Mouse (Mus musculus): ENCODE results near the gene Tnfaip2. TPM values are rescaled to one million over a fixed set of nuclear protein-coding genes. Genes with fewer than 3 reads are reported as not detected.

Tnfaip2 gene
- polyA plus RNA-seq, 1 experiment from 2014 or later = 1.6 TPM

DNA sequence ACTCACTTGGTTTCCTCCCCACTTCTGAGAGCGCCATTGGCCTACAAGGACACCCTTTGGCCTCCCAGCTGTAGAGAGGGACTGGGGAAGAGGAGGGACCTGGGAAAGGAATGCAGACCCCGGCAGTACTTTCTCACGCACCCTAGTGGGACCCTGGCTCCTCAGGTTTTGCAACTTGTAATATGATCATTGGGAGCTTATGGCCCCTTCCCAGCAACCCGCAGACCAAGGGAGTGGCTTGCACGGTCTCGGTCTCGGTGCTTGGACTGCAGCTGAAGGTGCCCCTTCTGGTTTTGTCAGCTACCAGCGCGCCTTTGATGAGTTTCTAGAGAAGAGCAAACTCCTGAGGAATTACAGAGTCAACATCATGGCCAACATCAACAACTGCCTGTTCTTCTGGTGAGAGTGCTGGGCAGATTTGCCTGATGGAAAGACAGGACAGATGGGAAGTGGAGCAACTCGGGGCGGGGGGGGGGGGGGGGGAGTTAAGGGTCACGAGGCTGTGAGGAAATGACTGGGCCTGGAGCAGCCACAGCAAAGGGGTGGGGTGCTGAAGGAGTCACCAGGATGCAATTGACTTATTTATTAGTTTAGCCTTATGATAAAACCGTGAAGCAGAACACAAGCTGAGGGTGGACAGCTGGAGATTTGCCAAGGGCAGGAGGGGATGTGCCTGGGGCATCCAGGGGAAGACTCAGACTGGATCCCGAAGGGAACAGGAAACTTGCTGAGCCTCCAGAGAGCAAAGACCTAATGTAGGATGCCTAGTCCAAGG is 6.8 kb downstream of the Tnfaip2 start:
- Histone ChIP-seq H3K4me1 (replicated peaks) (peaks cover 31% of the 10 kb centered on the region), H3K36me3 (no peaks in the 10 kb centered on the region), H3K27ac (no peak overlapping the region), H3K27me3 (peaks cover 97% of the 10 kb centered on the region), H3K9me3 (no peaks in the 10 kb centered on the region), H3K9ac (no peak overlapping the region), H3K4me2 (no peak overlapping the region), H3K4me3 (no peak overlapping the region)
- WGBS = 16% methylated on average over 13 of the region's 14 CpGs
- ATAC-seq (ENCODE audit: low FRiP score) = no peak

GRCm38 (mm10) chr12:111450359-111450758 is 8.1 kb downstream of the Tnfaip2 start:
- WGBS = 34% methylated on average over 6 of the region's 6 CpGs
- H3K27me3 ChIP-seq = peaks cover 96% of the 10 kb centered on the region
- no peak overlapping the region for H3K27ac ChIP-seq
- no peaks in the 10 kb centered on the region for H3K36me3 ChIP-seq
- H3K4me3 ChIP-seq = no peak overlapping the region
- no peak overlapping the region for H3K9ac ChIP-seq
- no peaks in the 10 kb centered on the region for H3K9me3 ChIP-seq
- ATAC-seq (ENCODE audit: low FRiP score) = no peak
- peaks cover 29% of the 10 kb centered on the region for H3K4me1 ChIP-seq (replicated peaks)
- no peak overlapping the region for H3K4me2 ChIP-seq

DNA sequence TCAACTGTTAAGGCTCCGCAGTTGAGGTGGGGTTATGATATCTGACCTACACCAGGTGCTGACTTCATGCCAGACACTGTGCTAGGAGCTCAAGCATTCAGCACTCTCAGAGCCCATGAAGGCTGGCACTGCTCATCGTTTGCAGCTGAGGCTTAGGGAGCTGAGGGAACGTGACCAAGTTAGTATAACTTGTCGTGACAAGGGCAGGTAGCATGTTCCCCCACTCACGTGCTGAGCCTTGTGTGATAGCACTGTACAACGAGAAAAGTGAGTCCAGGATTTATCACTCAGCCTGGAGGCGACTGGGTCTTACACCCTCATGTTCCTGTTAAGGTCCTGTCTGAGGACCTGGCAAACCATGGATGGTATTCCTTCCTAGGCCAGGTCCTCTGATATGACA is 9.3 kb downstream of the Tnfaip2 start:
- Histone ChIP-seq H3K27me3 (peaks cover 96% of the 10 kb centered on the region), H3K9ac (no peak overlapping the region), H3K4me3 (no peak overlapping the region), H3K36me3 (no peaks in the 10 kb centered on the region), H3K4me1 (replicated peaks) (peaks cover 17% of the 10 kb centered on the region), H3K27ac (no peak overlapping the region), H3K9me3 (no peaks in the 10 kb centered on the region), H3K4me2 (no peak overlapping the region)
- 82% methylated on average over 7 of the region's 7 CpGs for WGBS
- ATAC-seq (ENCODE audit: low FRiP score) = no peak

GRCm38 (mm10) chr12:111454021-111454420 is 11.8 kb downstream of the Tnfaip2 start:
- 31% methylated on average over 4 of the region's 4 CpGs for WGBS
- Histone ChIP-seq H3K4me1 (replicated peaks) (peaks cover 10% of the 10 kb centered on the region; the same call in 1 of the 2 replicates), H3K4me3 (no peak overlapping the region), H3K36me3 (no peaks in the 10 kb centered on the region), H3K27ac (no peak overlapping the region), H3K9ac (no peak overlapping the region), H3K9me3 (no peaks in the 10 kb centered on the region), H3K27me3 (peaks cover 86% of the 10 kb centered on the region), H3K4me2 (no peak overlapping the region)
- ATAC-seq (ENCODE audit: low FRiP score) = no peak

DNA sequence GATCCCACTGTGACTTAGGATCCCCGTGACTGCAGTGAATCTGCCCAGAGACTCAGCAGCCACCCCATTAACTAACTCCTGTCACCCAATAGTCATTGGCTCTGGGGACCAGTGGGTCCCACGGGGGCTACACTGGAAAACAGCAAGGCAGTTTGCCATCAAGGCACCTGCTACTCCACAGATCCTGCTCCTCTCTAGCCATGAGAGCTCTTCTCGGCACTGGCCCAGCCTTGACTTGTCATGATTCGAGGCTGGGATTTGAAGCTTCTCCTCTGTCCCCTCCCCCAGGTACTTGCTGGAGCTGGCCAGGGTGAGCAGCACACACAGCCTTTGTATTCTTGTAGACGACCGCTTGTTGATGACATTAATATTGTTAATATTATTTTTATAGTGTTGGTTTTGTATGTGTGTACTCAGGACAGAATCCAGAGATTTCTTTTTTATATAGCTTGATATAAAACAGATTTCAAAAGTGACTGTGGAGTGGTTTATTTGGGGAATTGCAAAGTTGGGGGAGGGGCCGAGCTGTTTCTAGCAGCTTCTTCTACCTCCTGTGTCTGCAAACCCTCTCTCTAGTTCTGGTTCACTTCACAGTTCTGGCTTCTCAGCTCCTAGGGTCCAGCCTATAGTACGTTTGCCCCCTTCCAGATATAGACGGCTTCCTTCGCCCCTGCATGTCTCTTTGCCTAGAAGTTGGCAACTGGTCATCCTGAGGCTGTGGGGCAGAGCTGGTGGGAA is 12.4 kb downstream of the Tnfaip2 start:
- peaks cover 6% of the 10 kb centered on the region; the same call in 1 of the 2 replicates for H3K4me1 ChIP-seq (replicated peaks)
- H3K27ac ChIP-seq = no peak overlapping the region
- H3K4me3 ChIP-seq = no peak overlapping the region
- H3K4me2 ChIP-seq = no peak overlapping the region
- no peak for ATAC-seq (ENCODE audit: low FRiP score)
- whole genome bisulfite sequencing = 72% methylated on average over 10 of the region's 10 CpGs
- peaks cover 82% of the 10 kb centered on the region for H3K27me3 ChIP-seq
- no peaks in the 10 kb centered on the region for H3K9me3 ChIP-seq
- no peak overlapping the region for H3K9ac ChIP-seq
- no peaks in the 10 kb centered on the region for H3K36me3 ChIP-seq

DNA sequence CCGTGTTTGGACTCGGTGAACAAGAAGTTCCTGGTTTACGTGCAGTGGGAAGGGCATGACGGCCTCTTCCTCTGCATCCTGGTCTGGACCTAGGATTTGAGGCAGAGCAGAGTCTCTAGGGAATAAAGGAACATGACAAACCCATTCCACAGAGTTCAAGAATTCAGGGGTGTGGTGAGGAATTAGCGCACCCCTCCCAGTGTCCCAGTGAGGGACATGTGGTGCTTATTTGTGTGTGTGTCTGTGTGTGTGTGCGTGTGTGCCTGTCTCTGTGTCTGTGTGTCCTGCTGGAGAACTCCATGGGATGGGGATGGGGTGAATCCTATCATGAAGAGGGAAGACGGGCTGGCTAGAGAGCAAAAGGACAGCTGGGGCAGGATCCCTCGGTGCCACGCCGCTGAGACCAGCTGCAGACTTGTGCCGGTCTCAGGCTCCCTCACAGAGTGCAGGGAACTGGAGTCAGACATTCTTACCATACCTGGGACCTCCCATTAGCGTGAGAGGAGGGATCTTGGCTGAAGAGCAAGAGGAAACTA is 13.1 kb downstream of the Tnfaip2 start:
- Histone ChIP-seq H3K9me3 (no peaks in the 10 kb centered on the region), H3K9ac (no peak overlapping the region), H3K36me3 (no peaks in the 10 kb centered on the region), H3K4me2 (no peak overlapping the region), H3K27me3 (peaks cover 81% of the 10 kb centered on the region), H3K4me3 (no peak overlapping the region), H3K27ac (no peak overlapping the region), H3K4me1 (replicated peaks) (0 out of 2 replicates have a peak, but pooled peaks cover 2% of the 10 kb centered on the region)
- WGBS = 70% methylated on average over 12 of the region's 12 CpGs
- no peak for ATAC-seq (ENCODE audit: low FRiP score)

DNA sequence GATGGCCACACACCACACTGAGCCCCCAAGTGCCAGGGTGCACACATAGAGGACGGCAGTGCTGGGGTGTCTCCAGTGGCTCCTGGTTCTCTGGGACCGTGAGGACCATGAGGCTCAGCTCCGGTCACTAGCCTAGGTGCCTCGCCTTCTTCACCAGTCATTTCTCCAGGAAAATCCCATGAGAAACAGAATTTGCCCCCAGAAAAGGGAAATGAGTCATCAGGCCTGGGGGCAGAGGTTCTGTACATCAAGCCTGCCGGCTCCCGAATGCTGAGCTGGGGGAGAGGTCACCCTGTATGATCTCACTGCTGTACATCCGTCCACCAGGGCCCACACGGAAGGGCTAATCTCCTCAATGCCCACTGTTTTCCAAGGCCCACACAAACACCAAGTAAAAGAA is 13.6 kb downstream of the Tnfaip2 start:
- H3K9ac ChIP-seq = no peak overlapping the region
- H3K9me3 ChIP-seq = no peaks in the 10 kb centered on the region
- H3K27me3 ChIP-seq = peaks cover 79% of the 10 kb centered on the region
- 64% methylated on average over 8 of the region's 8 CpGs for WGBS
- 0 out of 2 replicates have a peak, but pooled peaks cover 3% of the 10 kb centered on the region for H3K4me1 ChIP-seq (replicated peaks)
- no peak overlapping the region for H3K4me2 ChIP-seq
- H3K27ac ChIP-seq = no peak overlapping the region
- ATAC-seq (ENCODE audit: low FRiP score) = no peak
- H3K4me3 ChIP-seq = no peak overlapping the region
- no peaks in the 10 kb centered on the region for H3K36me3 ChIP-seq

- Histone ChIP-seq H3K36me3 (no peaks in the 10 kb centered on the region), H3K4me3 (no peak overlapping the region), H3K9me3 (no peaks in the 10 kb centered on the region), H3K27me3 (peaks cover 71% of the 10 kb centered on the region), H3K4me2 (no peak overlapping the region), H3K9ac (no peak overlapping the region), H3K4me1 (replicated peaks) (0 out of 2 replicates have a peak, but pooled peaks cover 3% of the 10 kb centered on the region), H3K27ac (no peak overlapping the region)
- ATAC-seq (ENCODE audit: low FRiP score) = no peak
- 89% methylated on average over 1 of the region's 1 CpGs for WGBS
Measured at GRCm38 (mm10) chr12:111457742-111458141, 15.5 kb downstream of the Tnfaip2 start.

GRCm38 (mm10) chr12:111463570-111463969 is 21.3 kb downstream of the Tnfaip2 start:
- Histone ChIP-seq H3K9me3 (no peaks in the 10 kb centered on the region), H3K4me1 (replicated peaks) (0 out of 2 replicates have a peak, but pooled peaks cover 3% of the 10 kb centered on the region), H3K27ac (no peak overlapping the region), H3K9ac (no peak overlapping the region), H3K36me3 (no peaks in the 10 kb centered on the region), H3K27me3 (peaks cover 33% of the 10 kb centered on the region), H3K4me2 (no peak overlapping the region), H3K4me3 (no peak overlapping the region)
- WGBS = 86% methylated on average over 7 of the region's 7 CpGs
- ATAC-seq (ENCODE audit: low FRiP score) = no peak

- Histone ChIP-seq H3K9me3 (no peaks in the 10 kb centered on the region), H3K4me2 (no peak overlapping the region), H3K27me3 (peaks cover 32% of the 10 kb centered on the region; the same call in 1 of the 2 replicates), H3K27ac (no peak overlapping the region), H3K36me3 (no peaks in the 10 kb centered on the region), H3K9ac (no peak overlapping the region), H3K4me1 (replicated peaks) (no peaks in the 10 kb centered on the region), H3K4me3 (no peak overlapping the region)
- ATAC-seq (ENCODE audit: low FRiP score) = no peak
- WGBS = 96% methylated on average over 3 of the region's 3 CpGs
Measured at GRCm38 (mm10) chr12:111466369-111466768, 24.1 kb downstream of the Tnfaip2 start.

DNA sequence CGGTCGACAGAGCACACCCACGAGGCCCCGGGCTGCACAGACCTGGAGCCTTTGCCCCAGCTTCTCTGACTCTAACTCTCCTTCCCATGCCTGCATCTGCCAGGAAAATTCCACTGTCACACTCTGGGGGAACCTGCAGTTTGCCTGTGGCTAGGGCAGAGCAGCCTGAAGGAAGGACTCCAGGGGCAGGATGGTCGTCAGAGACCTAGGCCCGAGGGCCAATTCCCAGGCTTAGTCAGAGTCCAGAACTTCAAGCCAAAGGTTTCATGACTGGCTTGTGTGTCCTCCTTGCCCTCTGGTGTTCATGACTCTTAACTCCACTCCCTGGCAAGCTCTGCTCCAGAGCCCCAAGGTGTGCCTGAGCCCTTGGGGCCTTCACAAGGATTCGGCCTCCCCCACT is 25.9 kb downstream of the Tnfaip2 start:
- Histone ChIP-seq H3K9me3 (no peaks in the 10 kb centered on the region), H3K9ac (no peak overlapping the region), H3K36me3 (no peaks in the 10 kb centered on the region), H3K4me2 (no peak overlapping the region), H3K4me3 (no peak overlapping the region), H3K27me3 (peaks cover 22% of the 10 kb centered on the region; the same call in 1 of the 2 replicates), H3K4me1 (replicated peaks) (0 out of 2 replicates have a peak, but pooled peaks cover 5% of the 10 kb centered on the region), H3K27ac (no peak overlapping the region)
- WGBS = 60% methylated on average over 7 of the region's 7 CpGs
- no peak for ATAC-seq (ENCODE audit: low FRiP score)

DNA sequence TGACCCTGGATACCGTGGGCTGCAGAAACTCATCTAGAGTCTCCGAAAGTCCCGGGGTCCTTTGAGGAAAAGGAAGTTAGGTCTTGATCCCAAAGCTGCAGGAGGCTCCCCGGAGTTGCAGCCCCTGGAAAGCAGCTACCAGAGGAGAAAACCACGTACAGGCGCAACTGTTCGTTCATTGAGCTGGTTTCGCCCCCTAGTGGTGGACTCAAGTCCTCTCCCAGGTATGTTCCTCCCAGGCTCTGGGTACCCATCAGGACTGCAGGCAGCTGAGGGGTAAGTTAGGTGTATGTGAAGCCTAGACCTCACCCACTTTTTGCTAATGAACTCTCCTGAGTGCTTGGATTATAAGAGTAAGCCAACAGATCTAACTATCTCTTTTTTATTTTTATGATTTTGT is 27.2 kb downstream of the Tnfaip2 start:
- H3K9me3 ChIP-seq = no peaks in the 10 kb centered on the region
- H3K9ac ChIP-seq = no peak overlapping the region
- H3K4me2 ChIP-seq = no peak overlapping the region
- peaks cover 25% of the 10 kb centered on the region; the same call in 1 of the 2 replicates for H3K27me3 ChIP-seq
- H3K4me3 ChIP-seq = no peak overlapping the region
- WGBS = 6% methylated on average over 8 of the region's 8 CpGs
- no peak for ATAC-seq (ENCODE audit: low FRiP score)
- no peaks in the 10 kb centered on the region for H3K36me3 ChIP-seq
- 0 out of 2 replicates have a peak, but pooled peaks cover 10% of the 10 kb centered on the region for H3K4me1 ChIP-seq (replicated peaks)
- no peak overlapping the region for H3K27ac ChIP-seq
